Mouse (Mus musculus): ENCODE measurements around the gene Olfr605.
"Not testable (repeated sequence)": the region's sequence is repeated elsewhere in the genome, so short reads cannot be mapped to it uniquely, and the experiment has no call there.

Gene Olfr605

GRCm38 (mm10) chr7:103445339-103445738 lies at the start of gene Olfr605:
Olfr605 (minus strand) TSS chr7:103445439.
- DNase-seq (ENCODE audit: low spot score in 2 of 2): no peak

- not testable (repeated sequence) for DNase-seq (ENCODE audit: low spot score in 2 of 2)
Observed at GRCm38 (mm10) chr7:103477106-103477505, 31.9 kb upstream of the Olfr605 start.

- no peak for DNase-seq (ENCODE audit: low spot score in 2 of 2)
Observed at GRCm38 (mm10) chr7:103469577-103469976, 24.3 kb upstream of the Olfr605 start, which contains the start of gene Olfr608. Olfr608 (plus strand) TSS chr7:103469877.

- DNase-seq (ENCODE audit: low spot score in 2 of 2): no peak
Observed at GRCm38 (mm10) chr7:103460590-103460989, 15.4 kb upstream of the Olfr605 start.

- no peak for DNase-seq (ENCODE audit: low spot score in 2 of 2)
Observed at GRCm38 (mm10) chr7:103448746-103449145, 3.5 kb upstream of the Olfr605 start, which contains the start of gene Olfr606. Olfr606 (plus strand) TSS chr7:103449046.

GRCm38 (mm10) chr7:103414772-103415171 lies 30.5 kb downstream of the Olfr605 start, which contains the start of gene Usp17lc:
Usp17lc (plus strand) TSS chr7:103415072.
- not testable (repeated sequence) for DNase-seq (ENCODE audit: low spot score in 2 of 2)

- not testable (repeated sequence) for DNase-seq (ENCODE audit: low spot score in 2 of 2)
Observed at GRCm38 (mm10) chr7:103406521-103407055, 38.7 kb downstream of the Olfr605 start.

- DNase-seq (ENCODE audit: low spot score in 2 of 2): no peak
Observed at GRCm38 (mm10) chr7:103398981-103399380, 46.3 kb downstream of the Olfr605 start.

- no peak for DNase-seq (ENCODE audit: low spot score in 2 of 2)
Observed at GRCm38 (mm10) chr7:103397758-103398157, 47.5 kb downstream of the Olfr605 start.

Measured in frontal cortex, postnatal 36 days (tissue).